12 mouse cellular contexts compared by ENCODE assay signal in the genomic region with DNA sequence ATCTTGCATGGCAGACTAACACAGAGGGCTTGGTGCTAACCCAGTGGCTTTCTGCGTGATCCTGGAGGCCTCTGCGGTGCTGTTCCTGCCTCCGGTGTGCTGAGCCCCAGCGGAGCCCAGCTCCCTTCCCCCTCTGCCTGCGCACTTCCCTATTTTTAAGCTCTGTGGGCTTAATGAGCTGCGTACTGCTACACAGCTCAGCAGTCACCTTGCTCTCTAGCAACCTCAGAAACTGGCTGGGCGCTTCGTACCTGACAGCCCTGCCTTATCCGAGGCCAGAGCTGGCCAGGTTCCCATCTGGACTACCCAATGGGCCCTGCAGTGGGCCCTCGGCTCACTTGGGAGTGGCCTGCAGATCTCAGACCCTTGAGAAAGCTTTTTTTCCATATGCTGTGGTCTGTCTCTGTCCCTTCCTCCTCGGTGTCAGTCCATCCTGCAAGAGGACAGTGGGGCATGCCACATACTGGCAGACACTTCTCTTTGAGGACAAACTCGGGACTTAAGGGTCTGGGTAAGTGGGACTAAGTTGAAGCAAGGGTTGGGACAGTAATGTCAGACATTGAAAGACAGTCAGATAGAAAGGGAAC.
DNase-seq lines count a peak whose midpoint lies in the region; ATAC-seq and TF ChIP-seq lines count a peak whose summit lies in the region.
"Had no signal": no experiment of that assay in that cellular context is flagged by ENCODE, and none has a peak within 500 bp of the region (broad histone marks: within the 10 kb centered on the region; RNA-seq: fewer than 3 reads in every experiment).

No protein-coding gene starts in this region.

- no peaks in the 10 kb centered on the region; the same call in 1 of the 2 replicates for H3K4me1 ChIP-seq in kidney, embryonic 14.5 days (ENCODE audit: control insufficient read depth, insufficient read depth, low read length)
- peaks cover 17% of the 10 kb centered on the region for H3K4me1 ChIP-seq in midbrain, embryonic 13.5 days (replicated peaks)
- no peaks in the 10 kb centered on the region for H3K4me1 ChIP-seq in lung, postnatal 0 days (ENCODE audit: insufficient read depth, low read depth, low read length)
- H3K4me1 ChIP-seq: stomach, embryonic 15.5 days had no signal

- H3K9me3 ChIP-seq in kidney, embryonic 14.5 days (ENCODE audit: control insufficient read depth, low read length): no peaks in the 10 kb centered on the region
- no peaks in the 10 kb centered on the region for H3K9me3 ChIP-seq in midbrain, embryonic 13.5 days
- H3K9me3 ChIP-seq in lung, postnatal 0 days (ENCODE audit: low read length): no peaks in the 10 kb centered on the region
- H3K9me3 ChIP-seq: embryonic facial prominence, embryonic 15.5 days; stomach, embryonic 15.5 days had no signal

- no peak overlapping the region for H3K9ac ChIP-seq in kidney, embryonic 14.5 days (ENCODE audit: low read depth, low read length)
- H3K9ac ChIP-seq in midbrain, embryonic 13.5 days (replicated peaks): no peak overlapping the region
- H3K9ac ChIP-seq in lung, postnatal 0 days (replicated peaks; ENCODE audit: low read depth): no peak overlapping the region
- H3K9ac ChIP-seq: embryonic facial prominence, embryonic 15.5 days; stomach, embryonic 15.5 days had no signal

- WGBS in kidney, embryonic 14.5 days: 46% methylated on average over 12 of the region's 12 CpGs
- WGBS in midbrain, embryonic 13.5 days: 45% methylated on average over 12 of the region's 12 CpGs
- WGBS in lung, postnatal 0 days: 64% methylated on average over 12 of the region's 12 CpGs

- TF ChIP-seq CTCF in lung, postnatal 0 days (IDR thresholded peaks at IDR 0.05): no peak

- H3K4me2 ChIP-seq in kidney, embryonic 14.5 days (replicated peaks; ENCODE audit: low read depth, low read length): no peak overlapping the region
- no peak overlapping the region for H3K4me2 ChIP-seq in midbrain, embryonic 13.5 days (replicated peaks)
- H3K4me2 ChIP-seq in lung, postnatal 0 days (replicated peaks; ENCODE audit: low read depth, low read length): no peak overlapping the region
- H3K4me2 ChIP-seq: embryonic facial prominence, embryonic 15.5 days; stomach, embryonic 15.5 days had no signal

- H3K4me3 ChIP-seq in kidney, embryonic 14.5 days (ENCODE audit: low read length): no peak overlapping the region
- no peak overlapping the region for H3K4me3 ChIP-seq in midbrain, embryonic 13.5 days (replicated peaks)
- no peak overlapping the region for H3K4me3 ChIP-seq in lung, postnatal 0 days (ENCODE audit: low read depth, low read length)
- H3K4me3 ChIP-seq: embryonic facial prominence, embryonic 15.5 days; stomach, embryonic 15.5 days had no signal

- no peak for TF ChIP-seq EP300 in lung, postnatal 0 days (IDR thresholded peaks at IDR 0.05)

- ATAC-seq in cerebellum, adult (ENCODE audit: insufficient number of reproducible peaks, low FRiP score, low TSS enrichment): no peak
- peak; percentile 33; the same call in 1 of the 2 replicates for ATAC-seq in kidney, embryonic 14.5 days (ENCODE audit: low FRiP score, low TSS enrichment)
- ATAC-seq in midbrain, embryonic 13.5 days: peak; percentile 31; the same call in 1 of the 2 replicates
- ATAC-seq in lung, postnatal 0 days: no peak
- ATAC-seq: intestine, embryonic 16.5 days had no signal

- H3K36me3 ChIP-seq in kidney, embryonic 14.5 days (ENCODE audit: control insufficient read depth, insufficient read depth, low read length): no peaks in the 10 kb centered on the region
- no peaks in the 10 kb centered on the region for H3K36me3 ChIP-seq in midbrain, embryonic 13.5 days
- H3K36me3 ChIP-seq in lung, postnatal 0 days (ENCODE audit: insufficient read depth, low read length): no peaks in the 10 kb centered on the region
- H3K36me3 ChIP-seq: embryonic facial prominence, embryonic 15.5 days; stomach, embryonic 15.5 days had no signal

- no peaks in the 10 kb centered on the region for H3K27me3 ChIP-seq in kidney, embryonic 14.5 days (ENCODE audit: control insufficient read depth, insufficient read depth, low read length)
- 0 out of 2 replicates have a peak, but pooled peaks cover 2% of the 10 kb centered on the region for H3K27me3 ChIP-seq in midbrain, embryonic 13.5 days
- no peaks in the 10 kb centered on the region for H3K27me3 ChIP-seq in lung, postnatal 0 days (replicated peaks; ENCODE audit: insufficient read depth, low read length)
- H3K27me3 ChIP-seq: embryonic facial prominence, embryonic 15.5 days; stomach, embryonic 15.5 days had no signal

- no peak overlapping the region for H3K27ac ChIP-seq in kidney, embryonic 14.5 days (ENCODE audit: low read depth, low read length)
- no peak overlapping the region for H3K27ac ChIP-seq in midbrain, embryonic 13.5 days
- no peak overlapping the region for H3K27ac ChIP-seq in lung, postnatal 0 days (ENCODE audit: low read length)
- H3K27ac ChIP-seq: embryonic facial prominence, embryonic 15.5 days; stomach, embryonic 15.5 days had no signal

- DNase-seq in cerebellum, adult 11 months: peak; percentile 35
- no peak for DNase-seq in kidney, adult 11 months
- DNase-seq in MEL-GATA-1-ER (ENCODE audit: extremely low read depth, low read depth): peak; percentile 59
- no peak for DNase-seq in lung, postnatal 0 days (ENCODE audit: low spot score)
- no peak for DNase-seq in retina, postnatal 1 day
- DNase-seq: lung, postnatal 14 days had no signal

Comparison
In these comparisons a context has a peak if more than half of its experiments do, and no peak if none do; other contexts are left out.
1. DNase-seq: peak in cerebellum, adult 11 months (single experiment) and MEL-GATA-1-ER (single experiment); none in kidney, adult 11 months (single experiment), lung, postnatal 0 days (single experiment) and retina, postnatal 1 day (single experiment).
2. ATAC-seq: peak in kidney, embryonic 14.5 days (single experiment) and midbrain, embryonic 13.5 days (single experiment); none in cerebellum, adult (single experiment) and lung, postnatal 0 days (single experiment).